Mouse (Mus musculus) layer of hippocampus, postnatal 14 days (tissue): Measurements from ENCODE around the gene 9130230L23Rik. TPM values are rescaled to one million over a fixed set of nuclear protein-coding genes. Genes with fewer than 3 reads are reported as not detected.
"Not testable (repeated sequence)": the region's sequence is repeated elsewhere in the genome, so short reads cannot be mapped to it uniquely, and the experiment has no call there.

Experiments
- DNase-seq, 2 experiments: peaks; one replicate each; pipeline ENCODE4 v3.0.0; 2021 to 2022; ENCODE audit warnings: low spot score in 2 of 2, mixed read lengths in 1 of 2
- total RNA-seq, 2 experiments: library from RNA; stranded (reverse); gene quantifications; 2 replicates each; pipeline ENCODE4 v1.2.3; 2021

9130230L23Rik gene
- total RNA-seq, 2 experiments from 2014 or later: 0.23 TPM; not detected in 1

DNA sequence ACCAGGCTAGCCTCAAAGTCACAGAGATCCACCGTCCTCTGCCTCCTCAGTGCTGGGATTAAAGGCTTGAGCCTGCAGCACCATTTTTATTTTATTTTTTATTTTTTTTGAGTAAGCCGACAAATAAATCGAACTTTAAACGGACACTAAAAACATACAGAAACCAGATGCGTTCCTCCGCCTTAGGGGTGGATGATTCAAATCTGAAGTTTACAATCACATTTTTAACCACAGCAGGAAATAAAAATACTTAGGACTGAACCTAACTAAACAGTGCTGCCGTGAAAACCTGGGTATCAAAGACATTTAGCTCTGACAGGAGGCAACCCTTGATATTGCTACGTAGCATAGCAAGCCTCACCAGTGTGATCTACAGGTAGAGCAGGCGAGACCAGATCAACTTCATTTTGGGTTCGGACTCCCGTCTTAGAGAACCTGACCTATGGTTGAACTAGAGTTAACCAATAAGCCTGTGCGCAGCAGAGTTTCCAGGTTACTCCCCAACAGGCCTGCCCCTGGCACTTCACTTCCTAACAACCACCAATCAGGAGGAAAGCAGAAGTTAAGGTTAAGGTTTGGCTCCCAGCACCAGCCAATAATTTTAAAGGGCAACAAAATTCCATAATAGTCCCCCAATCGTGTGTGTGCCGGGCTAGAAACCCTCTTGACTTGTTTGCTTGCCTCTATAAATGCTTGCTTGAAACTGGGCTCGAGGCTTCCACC lies 4.3 kb upstream of the 9130230L23Rik start:
- DNase-seq: no peak

DNA sequence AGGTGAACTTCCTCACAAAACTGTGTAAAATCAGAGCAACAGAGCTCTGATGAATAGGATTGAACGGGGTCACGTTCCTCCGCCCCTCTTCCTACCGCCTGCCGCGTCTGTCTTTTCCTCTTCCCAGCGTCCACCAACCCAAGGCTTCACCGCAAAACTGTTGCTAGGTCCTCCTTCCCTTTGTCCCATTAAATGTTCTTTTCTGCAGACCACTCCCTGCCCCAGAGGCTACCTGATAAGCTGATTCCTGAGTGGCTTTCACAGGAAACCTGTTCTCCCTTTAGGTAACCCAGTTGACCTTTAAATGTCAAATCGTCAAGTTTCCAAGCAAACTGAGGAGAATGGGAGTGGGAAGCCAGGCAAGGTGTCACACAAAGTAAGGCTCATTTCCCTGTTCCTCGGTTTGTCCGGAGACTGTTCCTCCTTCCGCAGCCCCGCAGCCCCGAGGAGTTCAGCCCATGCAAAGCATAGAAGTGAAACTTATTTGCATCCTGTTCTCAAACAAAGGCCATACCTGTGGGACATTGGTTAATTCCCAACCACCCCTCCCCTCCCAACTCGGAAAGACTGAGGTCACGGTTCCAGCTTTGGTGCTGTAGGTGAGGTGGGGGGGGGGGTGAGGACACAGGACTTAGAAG lies 1.1 kb upstream of the 9130230L23Rik start:
- DNase-seq: no peak

GRCm38 (mm10) chr5:66001232-66001631 lies 2.9 kb downstream of the 9130230L23Rik start:
- no peak for DNase-seq

- no peak for DNase-seq
These were observed 3.4 kb downstream of the 9130230L23Rik start for GRCm38 (mm10) chr5:66000567-66001125.

DNA sequence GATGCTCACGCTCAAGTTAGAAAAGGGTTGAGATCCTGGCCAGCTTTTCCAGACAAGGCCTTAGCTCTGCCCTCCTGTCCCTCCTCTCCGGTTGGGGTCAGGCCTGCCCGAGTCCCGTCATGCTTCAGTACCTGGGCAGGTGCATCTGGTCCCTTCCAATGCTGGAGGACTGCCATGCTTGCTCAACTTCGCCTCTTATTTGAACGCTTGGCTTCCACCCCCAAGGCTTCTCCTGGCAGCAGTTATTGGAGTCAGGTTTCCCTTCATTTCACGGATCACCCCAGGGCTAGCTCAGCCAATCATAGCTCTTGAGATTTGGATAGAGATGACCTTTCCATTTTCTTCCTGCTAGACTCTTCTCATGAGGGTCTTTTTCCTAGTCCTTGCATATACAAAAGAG lies 4.0 kb downstream of the 9130230L23Rik start:
- no peak for DNase-seq

DNA sequence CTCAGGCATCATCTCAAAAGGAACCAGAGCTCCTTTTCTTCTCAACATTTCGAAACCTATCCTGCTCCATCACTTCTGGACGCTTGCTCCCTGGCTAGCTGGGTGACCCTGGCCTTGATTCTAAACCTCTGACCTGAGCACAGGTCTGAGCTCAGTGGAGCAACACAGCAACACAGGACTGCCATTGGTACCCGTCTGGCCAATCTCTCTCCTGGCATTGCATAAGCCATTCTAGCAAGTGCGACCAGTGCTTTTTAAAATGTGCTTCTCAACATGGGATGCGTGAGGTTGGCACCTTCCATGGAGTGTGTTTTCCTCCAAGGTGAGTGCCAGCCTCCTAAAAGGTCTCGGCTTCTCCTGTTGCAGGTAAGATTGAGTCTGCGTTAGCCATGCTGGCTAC lies 5.0 kb downstream of the 9130230L23Rik start:
- no peak for DNase-seq

DNA sequence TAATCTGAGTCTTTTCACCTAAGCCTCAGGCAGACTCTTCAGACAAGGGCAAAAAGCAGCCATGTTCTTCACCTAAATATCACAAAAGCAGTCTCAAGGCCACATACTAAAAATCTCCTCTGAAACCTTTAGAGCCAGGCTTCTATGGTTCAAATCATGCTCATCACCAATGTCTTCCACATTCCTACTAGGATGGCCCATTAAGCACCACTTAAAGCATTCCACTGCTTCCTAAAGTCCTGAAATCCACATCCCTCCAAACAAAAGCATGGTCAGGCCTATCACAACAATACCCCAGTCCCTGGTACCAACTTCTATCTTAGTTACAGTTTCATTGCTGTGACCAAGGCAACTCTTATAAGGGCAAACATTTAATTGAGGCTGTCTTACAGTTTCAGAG lies 6.3 kb downstream of the 9130230L23Rik start:
- no peak for DNase-seq

- no peak for DNase-seq
These were observed 9.4 kb downstream of the 9130230L23Rik start for GRCm38 (mm10) chr5:65994643-65995042.

GRCm38 (mm10) chr5:65991191-65991590 lies 12.9 kb downstream of the 9130230L23Rik start:
- no peak for DNase-seq

GRCm38 (mm10) chr5:65987004-65987403 lies 17.1 kb downstream of the 9130230L23Rik start:
- not testable (repeated sequence) for DNase-seq

GRCm38 (mm10) chr5:65986426-65986825 lies 17.7 kb downstream of the 9130230L23Rik start:
- no peak for DNase-seq

- no peak for DNase-seq
These were observed 28.4 kb downstream of the 9130230L23Rik start for GRCm38 (mm10) chr5:65975731-65976130.

DNA sequence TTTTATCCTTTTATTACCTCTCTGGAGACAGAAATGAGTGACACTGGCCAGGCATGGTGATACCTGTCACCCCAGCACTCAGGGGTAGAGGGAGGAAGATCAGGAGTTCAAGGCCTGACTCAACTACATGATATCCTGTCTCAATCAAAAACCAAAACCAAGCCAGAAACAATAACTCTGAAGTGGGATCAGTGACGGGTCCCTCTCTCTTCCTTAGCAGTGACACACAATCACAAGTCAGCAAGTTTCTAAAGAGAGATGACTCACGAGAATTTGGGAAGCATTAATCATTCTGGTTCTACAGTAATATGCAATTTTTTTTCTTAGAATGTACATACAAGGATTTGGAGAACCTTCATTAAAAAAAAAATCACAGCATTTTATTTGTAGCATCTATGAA lies 30.9 kb downstream of the 9130230L23Rik start:
- no peak for DNase-seq

- no peak for DNase-seq
These were observed 36.1 kb downstream of the 9130230L23Rik start for GRCm38 (mm10) chr5:65968004-65968403.

- no peak for DNase-seq
These were observed 37.0 kb downstream of the 9130230L23Rik start for GRCm38 (mm10) chr5:65967091-65967490.

DNA sequence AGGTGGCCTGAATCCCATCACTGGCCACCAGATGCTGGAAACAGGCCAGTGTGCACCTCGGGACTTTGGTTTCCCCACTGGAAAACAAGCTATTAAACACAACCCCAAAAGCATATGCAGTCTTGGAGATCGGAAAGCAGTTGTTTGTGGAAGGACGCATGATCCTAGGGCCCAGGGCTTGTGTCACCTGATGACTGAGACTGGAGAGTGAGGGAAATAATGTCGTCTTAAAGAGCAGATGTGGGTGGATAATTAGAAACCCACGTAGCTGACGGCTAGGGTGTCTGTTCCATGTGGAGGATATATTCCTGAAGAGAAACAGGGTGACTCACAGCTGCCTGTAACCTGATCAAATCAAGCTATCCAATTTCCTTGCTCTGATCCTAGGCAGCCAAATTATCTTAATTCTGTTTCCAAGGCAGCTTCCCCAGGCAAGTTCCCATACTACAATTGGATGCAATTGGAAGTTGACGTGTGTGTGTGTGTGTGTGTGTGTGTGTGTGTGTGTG lies 38.3 kb downstream of the 9130230L23Rik start:
- DNase-seq: no peak

DNA sequence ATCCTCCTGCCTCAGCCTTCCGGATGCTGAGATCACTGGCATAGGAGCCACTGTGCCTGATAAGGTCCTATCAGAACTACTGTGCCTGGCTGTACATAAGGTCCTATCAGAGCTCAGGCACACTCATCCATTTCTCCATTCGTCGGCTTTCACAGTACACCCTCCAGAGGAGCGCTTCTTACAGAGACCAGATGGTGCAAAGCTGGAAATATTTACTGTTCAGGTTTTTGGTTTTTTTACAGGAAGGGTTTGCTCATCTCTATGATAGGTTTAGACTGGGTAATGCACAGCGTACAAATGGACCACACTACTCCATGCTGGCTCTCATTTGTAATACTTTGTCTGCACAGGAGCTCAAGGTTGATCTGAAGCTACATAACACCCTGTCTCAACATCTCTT lies 40.8 kb downstream of the 9130230L23Rik start:
- DNase-seq: no peak

DNA sequence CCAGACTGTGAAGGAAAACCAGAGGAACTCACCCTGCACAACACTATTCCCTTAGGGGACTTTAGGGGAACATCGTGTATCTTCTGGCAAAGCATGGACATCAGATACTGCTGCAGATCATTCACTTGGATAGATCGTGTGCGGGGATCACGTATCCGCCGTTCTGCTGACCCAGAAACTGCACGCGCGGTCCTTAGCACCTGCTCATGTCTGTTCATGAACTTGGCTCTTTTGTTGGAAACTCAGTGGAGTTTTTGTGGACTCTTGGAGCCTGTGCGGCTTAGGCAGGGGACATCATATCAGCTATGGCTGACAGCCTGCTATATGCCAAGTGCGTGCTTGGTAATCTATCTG lies 43.5 kb downstream of the 9130230L23Rik start:
- no peak for DNase-seq

DNA sequence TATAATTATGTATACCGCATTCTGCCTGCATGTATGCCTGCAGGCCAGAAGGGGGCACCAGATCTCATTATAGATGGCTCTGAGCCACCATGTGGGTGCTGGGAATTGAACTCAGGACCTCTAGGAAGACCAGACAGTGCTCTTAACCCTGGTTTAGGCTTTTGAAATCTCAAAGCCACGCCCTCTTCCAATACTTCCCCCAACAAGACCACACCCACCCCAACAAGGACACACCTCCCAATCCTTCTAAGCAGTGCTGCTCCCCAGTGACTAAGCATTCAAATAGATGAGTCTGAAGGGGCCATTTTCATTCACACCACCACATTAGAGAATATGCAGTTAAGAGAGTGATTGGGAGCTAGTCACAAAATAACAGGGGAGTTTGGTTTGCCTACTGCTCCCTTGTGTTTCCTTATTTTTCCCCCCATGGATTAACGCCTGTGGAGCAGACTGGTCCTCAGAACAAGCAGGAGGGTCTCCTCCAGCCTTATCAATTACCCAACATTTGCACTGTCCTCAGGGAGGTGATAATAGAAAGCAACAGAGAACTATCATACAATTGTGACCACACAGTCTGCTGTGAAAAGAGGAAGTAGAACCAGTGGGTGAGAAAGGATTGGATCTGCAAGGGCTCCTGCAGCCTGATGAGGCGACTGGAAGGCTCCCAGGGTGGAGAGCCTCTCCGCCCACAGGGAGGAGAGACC lies 44.0 kb downstream of the 9130230L23Rik start:
- DNase-seq: no peak

DNA sequence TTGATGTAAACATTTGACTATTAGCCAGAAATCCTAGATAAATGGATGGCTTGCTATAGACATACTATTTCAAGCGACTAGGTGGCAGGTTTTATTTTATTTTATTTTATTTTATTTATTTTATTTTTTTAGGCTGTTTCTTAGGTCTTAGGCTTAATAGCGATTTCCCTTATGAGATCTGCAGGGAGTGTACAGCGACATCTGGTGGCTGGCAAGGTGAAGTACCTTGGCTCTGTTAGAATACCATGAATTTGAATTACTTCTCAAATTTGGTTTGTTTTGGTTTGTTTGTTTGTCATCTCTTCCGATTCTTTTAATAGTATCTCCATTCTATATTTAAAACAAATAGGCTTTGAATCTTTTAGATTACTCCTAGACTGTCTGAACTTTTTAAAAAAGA lies 45.5 kb downstream of the 9130230L23Rik start:
- DNase-seq: peak; percentile 25 to 55

GRCm38 (mm10) chr5:65956144-65957008 lies 47.7 kb downstream of the 9130230L23Rik start:
- no peak for DNase-seq
